Mouse (Mus musculus) testis, postnatal 14 days (tissue): Measurements from ENCODE around the gene Thap11.

Experiments used
- DNase-seq: peaks from one replicate; pipeline ENCODE4 v3.0.0; 2021; ENCODE audit warnings: low spot score

Gene Thap11

DNA sequence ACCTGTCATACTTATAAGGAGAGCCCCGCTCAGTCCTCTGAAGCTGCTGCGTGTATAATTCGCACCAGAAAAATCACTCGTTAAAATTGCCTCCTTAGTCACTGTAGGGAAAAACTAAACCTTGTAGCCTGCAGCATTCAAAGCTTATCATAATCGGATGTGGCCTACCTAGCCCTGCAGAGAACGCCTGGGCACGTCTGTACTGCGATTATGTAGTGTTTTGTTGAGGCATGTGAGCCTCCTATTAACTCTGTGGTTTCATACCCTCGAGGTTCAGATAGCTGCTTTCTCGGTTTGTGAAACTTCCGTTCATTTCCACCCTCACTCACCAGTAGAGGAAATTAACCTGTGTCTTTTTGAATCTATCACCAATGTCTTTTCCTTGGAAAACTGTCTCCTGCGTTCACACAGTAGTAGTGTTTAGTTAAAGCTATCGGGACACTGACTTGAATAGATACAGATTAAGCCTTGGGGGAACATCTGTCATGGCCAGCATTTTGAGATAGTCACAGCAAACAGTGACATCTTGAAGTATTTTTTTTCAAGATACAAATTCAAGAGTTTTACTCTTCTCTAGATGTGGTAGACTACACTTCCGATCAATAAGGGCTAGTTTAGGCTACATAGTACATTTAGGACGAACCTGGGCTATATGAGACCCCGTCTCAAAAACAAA, 46.1 kb downstream of the Thap11 start:
- DNase-seq: no peak
